Mouse (Mus musculus) lung, adult 18-20 months (tissue): ENCODE measurements at regions not wholly inside any gene's neighbourhood (a gene's known extent, or its start where the extent isn't known, plus 50 kb on each side); places are given as distances from the start of the nearest gene placed in this dataset.
A peak's percentile ranks its signal among the peaks of the same experiment; 100 is the strongest.

Experiments
- DNase-seq, 2 experiments: peaks; one replicate each; pipeline ENCODE4 v3.0.0; 2022; ENCODE audit warnings: mixed read lengths in 2 of 2

DNA sequence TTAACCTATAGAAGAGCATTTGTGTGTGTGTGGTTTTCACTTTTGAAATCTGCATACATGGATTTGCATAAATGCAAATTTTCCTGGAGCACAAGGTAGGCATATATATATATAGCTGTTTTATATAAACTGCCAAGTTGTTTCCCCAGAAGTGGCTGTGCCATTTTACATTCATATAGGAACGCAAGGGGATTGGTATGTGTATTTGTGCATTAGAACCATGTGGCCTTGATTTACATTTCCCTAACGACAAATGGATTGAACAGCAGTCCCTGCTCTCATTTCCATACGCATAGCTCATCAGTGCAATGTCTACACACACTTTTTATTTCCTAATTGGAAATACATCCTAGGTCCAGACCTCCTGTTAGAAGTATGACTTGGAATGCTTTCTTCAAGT lies 1069.9 kb downstream of the Synb start:
- DNase-seq = no peak

DNA sequence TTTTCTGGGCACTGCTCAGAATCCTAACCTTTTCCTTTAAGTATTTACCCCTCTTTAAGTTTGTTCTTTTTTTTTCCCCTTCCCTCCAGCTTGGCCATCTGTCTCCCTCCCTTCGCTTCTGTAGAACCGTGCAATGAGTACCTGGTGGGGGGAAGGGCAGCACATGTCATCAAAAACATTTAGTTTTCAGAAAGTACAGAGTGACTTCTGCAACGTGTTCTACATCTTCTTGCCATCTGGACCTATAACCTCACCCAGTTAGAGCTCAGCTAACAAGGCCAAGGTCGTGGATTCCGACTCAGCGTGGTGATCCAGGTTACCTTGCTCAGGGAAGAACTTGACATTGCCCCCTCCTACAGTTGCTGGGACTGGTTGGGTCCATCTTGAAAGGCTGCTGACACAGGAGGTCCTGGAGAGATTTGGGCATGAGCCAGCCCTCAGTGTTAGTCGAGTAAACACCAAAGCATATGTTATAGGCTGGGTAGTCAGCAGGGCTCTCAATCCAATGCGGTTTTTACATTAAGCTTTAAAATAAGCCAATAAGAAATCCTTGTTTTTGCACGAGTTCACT lies 1075.0 kb downstream of the Synb start:
- no peak for DNase-seq

DNA sequence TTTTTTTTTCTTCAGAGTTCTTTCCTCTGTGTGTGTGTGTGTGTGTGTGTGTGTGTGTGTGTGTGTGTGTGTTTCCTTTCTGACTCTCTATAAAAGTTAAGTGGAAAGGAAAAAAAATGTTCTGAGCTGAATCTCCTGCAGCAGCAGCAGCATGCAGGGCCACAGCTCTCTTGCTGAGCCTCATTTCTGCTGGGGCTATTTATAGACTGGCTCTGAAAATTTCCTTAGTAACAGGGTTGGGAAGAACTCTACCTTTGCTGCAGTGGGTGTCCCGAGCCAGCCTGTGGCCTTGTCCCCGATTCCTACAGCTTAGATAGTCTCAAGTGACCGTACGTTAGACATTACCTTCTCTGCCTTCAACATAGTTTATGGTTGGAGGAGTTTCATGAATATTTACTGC lies 1075.6 kb downstream of the Synb start:
- DNase-seq = no peak

DNA sequence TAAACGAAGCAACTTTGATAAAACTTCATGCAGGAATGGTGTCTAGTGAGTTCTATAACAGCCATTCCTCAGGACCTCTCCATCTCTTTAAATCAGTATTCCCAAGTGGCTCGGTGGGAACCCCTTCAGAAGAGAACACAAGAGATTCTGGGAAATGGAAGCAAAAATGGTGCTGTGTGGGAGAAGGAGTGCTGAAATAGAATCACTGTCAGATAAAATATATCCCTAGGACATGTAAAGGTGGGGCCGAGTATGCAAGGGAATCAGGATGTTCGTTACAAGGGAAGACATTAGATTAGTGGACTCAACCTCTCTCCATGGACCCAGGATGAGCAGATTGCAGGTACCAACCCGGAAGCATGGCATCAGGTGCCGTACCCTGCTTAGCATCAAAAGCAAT lies 1076.1 kb downstream of the Synb start:
- no peak for DNase-seq

DNA sequence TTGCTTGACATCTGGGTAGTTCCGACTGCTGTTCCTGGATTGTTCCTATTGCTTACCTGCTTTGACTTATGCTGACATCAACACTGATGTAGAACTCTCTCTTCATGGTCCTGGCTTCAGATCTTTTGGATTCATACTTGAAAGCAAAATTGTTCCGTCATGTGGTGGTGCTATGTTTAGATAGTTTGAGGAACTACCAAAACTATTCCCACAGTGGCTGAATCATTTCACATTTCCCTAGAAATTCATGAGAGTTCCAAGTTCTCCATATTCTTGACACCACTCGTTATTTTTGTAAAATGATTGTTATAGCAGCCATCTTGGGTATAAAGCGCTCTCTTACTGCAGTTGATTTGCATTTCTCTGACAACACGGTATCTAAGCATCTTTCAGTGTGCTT lies 1080.2 kb downstream of the Synb start:
- no peak for DNase-seq

DNA sequence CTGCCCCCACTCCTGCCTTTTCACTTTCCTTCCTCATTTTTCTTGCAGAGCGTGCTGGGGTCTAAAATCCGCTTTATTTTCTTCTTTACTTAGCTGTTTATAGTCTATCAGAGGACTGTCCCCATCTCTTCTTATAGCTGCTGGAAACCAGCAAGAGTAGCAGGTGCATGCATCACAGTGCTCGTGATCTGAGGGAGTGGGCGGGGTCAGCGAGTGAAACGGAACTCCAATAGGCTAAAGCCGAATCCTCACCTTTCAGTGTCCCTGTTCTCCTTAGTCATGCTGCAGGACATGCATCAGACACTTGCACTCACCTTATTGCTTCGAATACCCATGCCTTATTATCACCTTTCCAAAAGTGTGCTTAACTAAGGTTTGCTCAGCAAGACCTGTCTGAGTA lies 1095.3 kb downstream of the Synb start:
- peak in 1 of 2 experiments; percentile 3 for DNase-seq

DNA sequence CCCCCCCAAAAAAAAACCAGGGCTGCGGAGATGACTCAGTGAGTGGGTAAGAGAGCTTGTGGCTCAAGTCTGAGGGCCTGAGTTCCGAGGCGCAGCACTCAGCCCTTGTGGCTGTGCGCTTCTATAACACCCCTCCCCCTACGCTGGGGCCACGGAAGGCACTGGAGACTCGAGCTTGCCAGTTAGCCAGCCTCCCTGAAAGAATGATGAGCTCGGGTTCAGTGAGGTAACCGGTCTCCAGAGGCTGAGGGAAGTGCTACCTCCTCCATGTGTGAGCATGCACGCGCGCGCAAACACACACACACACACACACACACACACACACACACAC lies 1096.7 kb downstream of the Synb start:
- DNase-seq = no peak

DNA sequence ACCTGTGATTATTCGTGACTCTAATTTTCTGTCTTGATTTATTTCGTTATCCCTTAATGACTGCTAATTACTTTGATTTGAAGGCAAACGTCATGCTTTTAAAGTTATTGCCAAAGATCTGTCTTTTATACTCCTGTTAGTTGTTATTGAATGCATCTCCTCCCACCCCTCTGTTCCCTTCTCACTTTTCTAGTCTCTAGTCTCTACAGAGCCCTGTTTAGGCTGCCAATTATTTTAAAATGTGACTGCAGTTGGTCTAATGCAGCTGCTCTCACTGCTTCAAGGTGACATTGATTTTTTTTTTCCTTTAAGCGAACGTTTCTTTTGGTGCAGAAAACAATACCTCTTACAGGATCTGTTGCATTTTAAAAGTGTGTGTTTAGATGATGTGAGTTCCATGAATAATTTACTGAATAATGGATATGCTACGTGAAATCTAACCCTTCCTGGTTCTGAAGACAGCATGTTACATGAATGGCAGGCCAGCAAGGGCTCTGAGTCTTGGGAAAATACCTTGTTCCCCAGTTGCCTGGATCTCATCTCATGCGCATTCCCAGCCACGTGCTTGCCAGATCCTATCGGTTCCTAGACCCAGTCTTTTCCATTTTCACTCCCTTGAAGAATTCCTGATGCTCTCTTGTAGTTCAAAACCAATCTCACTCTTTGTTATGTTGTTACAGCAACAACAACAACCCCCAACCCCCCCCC lies 1097.2 kb downstream of the Synb start:
- DNase-seq = no peak

DNA sequence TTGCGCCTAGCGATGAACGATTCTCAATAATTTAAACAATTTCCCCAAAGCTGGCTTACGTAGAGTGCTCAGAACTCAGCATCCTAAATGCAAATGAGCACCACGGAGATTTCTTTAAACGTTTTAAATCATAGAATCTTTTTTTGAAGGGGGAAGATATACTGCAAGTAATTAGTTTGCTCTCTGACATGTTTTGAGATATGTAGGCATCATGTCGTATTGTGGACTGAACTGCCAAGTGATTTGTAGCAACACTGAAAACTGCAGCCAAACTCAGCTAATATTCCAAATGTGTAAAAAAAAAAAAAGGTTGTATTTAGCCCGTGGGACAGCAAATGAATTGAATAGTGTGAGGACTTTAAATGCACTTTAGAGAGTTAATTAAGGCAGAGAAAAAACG lies 1097.9 kb downstream of the Synb start:
- DNase-seq = no peak

DNA sequence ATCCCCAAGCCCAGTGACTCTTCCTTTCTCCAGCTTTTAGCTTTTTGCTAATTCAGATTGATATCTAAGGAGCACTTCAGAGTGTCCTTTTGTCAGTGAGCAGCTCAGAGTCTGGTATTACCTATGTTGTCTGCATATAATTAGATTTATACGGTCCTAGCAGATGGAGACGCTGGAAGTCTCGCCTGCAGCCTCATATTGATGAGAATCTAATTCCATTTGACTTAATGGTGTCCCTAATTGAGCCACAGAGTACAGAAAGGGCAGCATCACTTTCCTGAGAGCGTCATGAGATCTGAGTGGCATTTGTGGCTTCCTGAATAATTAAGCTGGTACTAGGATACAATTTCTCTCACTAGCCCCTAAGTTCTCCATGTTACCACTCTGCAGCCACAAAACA lies 1104.2 kb downstream of the Synb start:
- no peak for DNase-seq

DNA sequence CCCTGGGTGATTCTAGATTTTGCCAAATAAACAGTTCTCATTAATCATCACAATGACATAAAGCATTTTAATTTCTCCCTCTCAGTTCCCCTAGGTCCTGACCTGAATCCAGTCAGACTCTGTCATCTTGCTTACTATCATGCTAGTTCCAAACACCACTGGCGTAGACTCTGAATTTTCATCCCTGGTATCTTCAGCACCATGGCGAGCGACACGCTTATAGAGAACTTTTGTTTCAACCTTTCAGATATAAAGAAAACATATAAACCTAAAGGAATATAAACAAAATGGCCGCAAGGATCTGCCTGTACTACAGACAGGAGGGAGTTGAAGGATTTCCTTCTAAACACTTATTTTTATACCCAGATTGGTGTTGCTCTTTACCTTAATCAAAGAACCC lies 1105.8 kb downstream of the Synb start:
- DNase-seq = no peak

DNA sequence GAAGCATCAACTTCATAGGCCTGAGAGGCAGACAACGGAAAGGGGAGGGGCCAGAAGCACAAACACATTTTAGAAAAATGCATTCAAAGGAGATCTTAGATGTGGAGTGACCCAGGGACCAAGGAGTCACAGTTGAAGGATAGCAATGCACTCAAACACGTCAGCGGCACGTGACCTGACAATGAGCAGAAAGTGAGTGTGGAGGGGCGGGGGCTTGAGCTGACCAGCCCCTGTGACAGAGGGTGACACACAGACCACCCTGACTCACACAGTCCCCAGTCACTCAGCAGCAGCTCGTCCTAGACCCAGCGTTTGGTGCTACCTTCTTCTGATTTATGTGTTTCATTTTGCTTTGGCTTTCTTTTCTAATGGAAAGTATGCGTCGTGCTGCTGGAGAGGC lies 1111.5 kb downstream of the Synb start:
- no peak for DNase-seq

DNA sequence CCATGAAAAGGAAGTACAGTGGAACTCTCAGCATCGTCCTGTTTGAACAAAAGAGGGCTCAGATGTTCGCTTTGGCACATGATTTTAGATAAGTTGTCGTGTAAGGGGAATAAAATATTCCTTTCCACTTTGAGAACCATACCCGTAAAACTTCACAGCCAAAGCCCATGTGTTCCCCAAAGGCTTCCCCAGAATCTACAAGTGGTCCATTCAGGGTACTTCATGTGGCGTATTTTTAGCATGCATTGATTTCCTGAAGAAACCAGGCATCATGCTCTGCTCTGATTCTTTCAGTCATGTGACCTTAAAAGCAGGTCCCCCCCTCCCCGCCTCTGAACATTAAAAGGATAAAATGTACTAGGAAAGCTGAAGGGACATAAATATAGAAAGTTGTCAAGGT lies 1112.9 kb downstream of the Synb start:
- DNase-seq = no peak
